Mouse (Mus musculus): ENCODE results near the gene C1qbp.

GRCm38 (mm10) chr11:70977293-70977692 is 5.5 kb downstream of the C1qbp start:
- TF ChIP-seq EP300 (IDR thresholded peaks at IDR 0.05; ENCODE audit: low read depth) (no peak), CTCF (IDR thresholded peaks at IDR 0.05; ENCODE audit: low read depth) (no peak)
